Mouse (Mus musculus): ENCODE results near the gene Abr.
A peak's percentile ranks its signal among the peaks of the same experiment; 100 is the strongest.

The Abr gene

GRCm38 (mm10) chr11:76622152-76622565 is at the start of gene Abr:
Gene Abr (minus strand): TSS chr11:76622314.
- peak; percentile 67 for DNase-seq (ENCODE audit: extremely low spot score, low spot score)

- DNase-seq (ENCODE audit: extremely low spot score, low spot score), result no peak
These were observed 45.7 kb upstream of the Abr start for GRCm38 (mm10) chr11:76667807-76668206.

- DNase-seq (ENCODE audit: extremely low spot score, low spot score), result no peak
These were observed 44.0 kb upstream of the Abr start for GRCm38 (mm10) chr11:76666002-76666649.

- no peak for DNase-seq (ENCODE audit: extremely low spot score, low spot score)
These were observed 39.8 kb upstream of the Abr start for GRCm38 (mm10) chr11:76661790-76662468.

- peak; percentile 46 for DNase-seq (ENCODE audit: extremely low spot score, low spot score)
These were observed 37.2 kb upstream of the Abr start for GRCm38 (mm10) chr11:76659138-76659930.

- no peak for DNase-seq (ENCODE audit: extremely low spot score, low spot score)
These were observed 35.4 kb upstream of the Abr start for GRCm38 (mm10) chr11:76657450-76657970.

- DNase-seq (ENCODE audit: extremely low spot score, low spot score), result peak; percentile 45
These were observed 33.0 kb upstream of the Abr start for GRCm38 (mm10) chr11:76655106-76655505.

GRCm38 (mm10) chr11:76652838-76653334 is 30.8 kb upstream of the Abr start:
- DNase-seq (ENCODE audit: extremely low spot score, low spot score), result no peak

GRCm38 (mm10) chr11:76650862-76651560 is 28.9 kb upstream of the Abr start:
- no peak for DNase-seq (ENCODE audit: extremely low spot score, low spot score)

- peak; percentile 87 for DNase-seq (ENCODE audit: extremely low spot score, low spot score)
These were observed 25.4 kb upstream of the Abr start for GRCm38 (mm10) chr11:76647500-76647899.

- DNase-seq (ENCODE audit: extremely low spot score, low spot score), result no peak
These were observed 24.9 kb upstream of the Abr start for GRCm38 (mm10) chr11:76647062-76647461.

- peak; percentile 93 for DNase-seq (ENCODE audit: extremely low spot score, low spot score)
These were observed 23.8 kb upstream of the Abr start for GRCm38 (mm10) chr11:76645955-76646354.

- DNase-seq (ENCODE audit: extremely low spot score, low spot score), result no peak
These were observed 22.9 kb upstream of the Abr start for GRCm38 (mm10) chr11:76645036-76645435.

- DNase-seq (ENCODE audit: extremely low spot score, low spot score), result no peak
These were observed 22.1 kb upstream of the Abr start for GRCm38 (mm10) chr11:76644257-76644656.

- DNase-seq (ENCODE audit: extremely low spot score, low spot score), result no peak
These were observed 18.1 kb upstream of the Abr start for GRCm38 (mm10) chr11:76640231-76640630.

- DNase-seq (ENCODE audit: extremely low spot score, low spot score), result no peak
These were observed 17.3 kb upstream of the Abr start for GRCm38 (mm10) chr11:76639269-76639985.

GRCm38 (mm10) chr11:76630487-76630886 is 8.4 kb upstream of the Abr start:
- no peak for DNase-seq (ENCODE audit: extremely low spot score, low spot score)

- DNase-seq (ENCODE audit: extremely low spot score, low spot score), result no peak
These were observed 7.9 kb upstream of the Abr start for GRCm38 (mm10) chr11:76630023-76630422.

- DNase-seq (ENCODE audit: extremely low spot score, low spot score), result no peak
These were observed 6.5 kb upstream of the Abr start for GRCm38 (mm10) chr11:76628613-76629012.

GRCm38 (mm10) chr11:76624881-76625280 is 2.8 kb upstream of the Abr start:
- no peak for DNase-seq (ENCODE audit: extremely low spot score, low spot score)

- DNase-seq (ENCODE audit: extremely low spot score, low spot score), result no peak
These were observed 2.0 kb upstream of the Abr start for GRCm38 (mm10) chr11:76624071-76624470.

Data from neural tube, embryonic 10.5 days (tissue).